16 mouse cellular contexts compared by ENCODE assay signal in genomic region chr19:7303796-7304195, GRCm38 (mm10). TPM values are rescaled to one million over a fixed set of nuclear protein-coding genes. Genes with fewer than 3 reads are reported as not detected.
DNase-seq lines count a peak whose midpoint lies in the region; ATAC-seq and TF ChIP-seq lines count a peak whose summit lies in the region.
"Had no signal": no experiment of that assay in that cellular context is flagged by ENCODE, and none has a peak within 500 bp of the region (broad histone marks: within the 10 kb centered on the region; RNA-seq: fewer than 3 reads in every experiment).

No protein-coding gene starts in this region.

- H3K27me3 ChIP-seq in intestine, postnatal 0 days (replicated peaks; ENCODE audit: control insufficient read depth, insufficient read depth, low read length): no peaks in the 10 kb centered on the region
- no peaks in the 10 kb centered on the region for H3K27me3 ChIP-seq in intestine, embryonic 15.5 days (replicated peaks)
- H3K27me3 ChIP-seq in midbrain, embryonic 11.5 days (ENCODE audit: control insufficient read depth, insufficient read depth, low read length): no peaks in the 10 kb centered on the region
- H3K27me3 ChIP-seq in midbrain, embryonic 13.5 days: no peaks in the 10 kb centered on the region
- H3K27me3 ChIP-seq: embryonic facial prominence, embryonic 12.5 days; forebrain, embryonic 15.5 days had no signal

- H3K36me3 ChIP-seq in intestine, postnatal 0 days (ENCODE audit: control insufficient read depth, insufficient read depth): no peaks in the 10 kb centered on the region
- H3K36me3 ChIP-seq in intestine, embryonic 15.5 days: no peaks in the 10 kb centered on the region
- no peaks in the 10 kb centered on the region; the same call in 1 of the 2 replicates for H3K36me3 ChIP-seq in midbrain, embryonic 11.5 days (ENCODE audit: control insufficient read depth, insufficient read depth, low read length)
- peaks cover 8% of the 10 kb centered on the region for H3K36me3 ChIP-seq in midbrain, embryonic 13.5 days
- H3K36me3 ChIP-seq: forebrain, embryonic 15.5 days had no signal

- H3K9ac ChIP-seq in intestine, postnatal 0 days (ENCODE audit: low read depth, low read length): no peak overlapping the region
- H3K9ac ChIP-seq in intestine, embryonic 15.5 days: no peak overlapping the region
- H3K9ac ChIP-seq in midbrain, embryonic 11.5 days (ENCODE audit: low read length): no peak overlapping the region
- H3K9ac ChIP-seq in midbrain, embryonic 13.5 days (replicated peaks): no peak overlapping the region
- H3K9ac ChIP-seq: embryonic facial prominence, embryonic 12.5 days; forebrain, embryonic 15.5 days; hindbrain, embryonic 14.5 days had no signal

- 64% methylated on average over 6 of the region's 6 CpGs for WGBS in intestine, postnatal 0 days
- 60% methylated on average over 6 of the region's 6 CpGs for WGBS in intestine, embryonic 15.5 days
- WGBS in midbrain, embryonic 11.5 days: 92% methylated on average over 6 of the region's 6 CpGs
- 82% methylated on average over 6 of the region's 6 CpGs for WGBS in midbrain, embryonic 13.5 days
- 43% methylated on average over 6 of the region's 6 CpGs for WGBS in olfactory bulb, adult 2 months

- peak; percentile 32 for TF ChIP-seq CTCF in intestine, postnatal 0 days (IDR thresholded peaks at IDR 0.05; ENCODE audit: low read depth)
- no peak for TF ChIP-seq CTCF in olfactory bulb, adult 2 months (IDR thresholded peaks at IDR 0.05; ENCODE audit: insufficient read depth, low read depth, low read length)

- no peak overlapping the region for H3K4me2 ChIP-seq in intestine, postnatal 0 days (replicated peaks; ENCODE audit: low read depth)
- no peak overlapping the region for H3K4me2 ChIP-seq in intestine, embryonic 15.5 days (replicated peaks)
- no peak overlapping the region for H3K4me2 ChIP-seq in midbrain, embryonic 11.5 days
- H3K4me2 ChIP-seq in midbrain, embryonic 13.5 days (replicated peaks): no peak overlapping the region
- H3K4me2 ChIP-seq: embryonic facial prominence, embryonic 12.5 days; forebrain, embryonic 15.5 days; hindbrain, embryonic 14.5 days had no signal

- no peak for TF ChIP-seq POLR2A in olfactory bulb, adult 2 months (IDR thresholded peaks at IDR 0.05; ENCODE audit: insufficient read depth, low read depth, low read length)

- peak; percentile 33 to 40 for DNase-seq in cerebellum, postnatal 36 days
- peak; percentile 77 for DNase-seq in midbrain, embryonic 11.5 days (ENCODE audit: low spot score, missing footprints)
- DNase-seq in thymus, postnatal 0 days (ENCODE audit: low spot score): no peak
- DNase-seq: adrenal gland, postnatal 10 days; kidney, adult 9 months; lung, postnatal 36 days; thymus, postnatal 25 days had no signal

- ATAC-seq in cerebellum, adult (ENCODE audit: insufficient number of reproducible peaks, low FRiP score, low TSS enrichment): no peak
- no peak for ATAC-seq in intestine, postnatal 0 days
- no peak for ATAC-seq in intestine, embryonic 15.5 days
- no peak for ATAC-seq in midbrain, embryonic 11.5 days (ENCODE audit: low FRiP score)
- ATAC-seq in midbrain, embryonic 13.5 days: no peak
- ATAC-seq: forebrain, embryonic 15.5 days had no signal

- no peaks in the 10 kb centered on the region for H3K9me3 ChIP-seq in intestine, postnatal 0 days (ENCODE audit: control insufficient read depth)
- H3K9me3 ChIP-seq in intestine, embryonic 15.5 days: no peaks in the 10 kb centered on the region
- H3K9me3 ChIP-seq in midbrain, embryonic 11.5 days (ENCODE audit: control insufficient read depth, low read length): no peaks in the 10 kb centered on the region
- H3K9me3 ChIP-seq in midbrain, embryonic 13.5 days: no peaks in the 10 kb centered on the region
- H3K9me3 ChIP-seq: embryonic facial prominence, embryonic 12.5 days; forebrain, embryonic 15.5 days had no signal

- peaks cover 26% of the 10 kb centered on the region for H3K4me1 ChIP-seq in intestine, postnatal 0 days (replicated peaks; ENCODE audit: control insufficient read depth, insufficient read depth, low read length)
- peaks cover 41% of the 10 kb centered on the region for H3K4me1 ChIP-seq in intestine, embryonic 15.5 days (replicated peaks)
- peaks cover 8% of the 10 kb centered on the region for H3K4me1 ChIP-seq in midbrain, embryonic 11.5 days (ENCODE audit: control insufficient read depth, insufficient read depth, low read length)
- peaks cover 29% of the 10 kb centered on the region for H3K4me1 ChIP-seq in midbrain, embryonic 13.5 days (replicated peaks)
- peaks cover 32% of the 10 kb centered on the region for H3K4me1 ChIP-seq in olfactory bulb, adult 2 months (ENCODE audit: control insufficient read depth, insufficient read depth, low read length)

- H3K27ac ChIP-seq in intestine, postnatal 0 days (ENCODE audit: low read depth, low read length): no peak overlapping the region
- H3K27ac ChIP-seq in intestine, embryonic 15.5 days: no peak overlapping the region
- H3K27ac ChIP-seq in midbrain, embryonic 11.5 days (ENCODE audit: low read depth, low read length): no peak overlapping the region
- no peak overlapping the region for H3K27ac ChIP-seq in midbrain, embryonic 13.5 days
- peak overlapping the region; percentile 46; the same call in 1 of the 2 replicates for H3K27ac ChIP-seq in olfactory bulb, adult 2 months (ENCODE audit: insufficient read depth, low read depth, low read length)
- H3K27ac ChIP-seq: embryonic facial prominence, embryonic 12.5 days; forebrain, embryonic 15.5 days; hindbrain, embryonic 14.5 days had no signal

- H3K4me3 ChIP-seq in intestine, postnatal 0 days (ENCODE audit: low read depth, low read length): no peak overlapping the region
- no peak overlapping the region for H3K4me3 ChIP-seq in intestine, embryonic 15.5 days (replicated peaks)
- H3K4me3 ChIP-seq in midbrain, embryonic 11.5 days (ENCODE audit: low read depth, low read length): no peak overlapping the region
- H3K4me3 ChIP-seq in midbrain, embryonic 13.5 days (replicated peaks): no peak overlapping the region
- H3K4me3 ChIP-seq in olfactory bulb, adult 2 months (ENCODE audit: insufficient read depth, low read depth, low read length): no peak overlapping the region
- H3K4me3 ChIP-seq: embryonic facial prominence, embryonic 12.5 days; forebrain, embryonic 15.5 days; myocyte had no signal

RNA-seq across cellular contexts. Expression of gene Rcor2, which starts 36.7 kb away (rescaled TPM):
- 1.5 and 2.2 TPM in 2 replicates for polyA plus RNA-seq in intestine, postnatal 0 days (2015; fragmentation: Nextera tagmentation; extraction: Ambion mirVana)
- polyA plus RNA-seq in intestine, embryonic 15.5 days (2015; fragmentation: Nextera tagmentation; extraction: Ambion mirVana): 12.1 and 12.8 TPM in 2 replicates
- polyA plus RNA-seq in midbrain, embryonic 11.5 days (2014; fragmentation: Nextera tagmentation; extraction: Ambion mirVana): 33.8 and 36.9 TPM in 2 replicates
- polyA plus RNA-seq in midbrain, embryonic 13.5 days (2015; fragmentation: Nextera tagmentation; extraction: Ambion mirVana): 41.1 and 52.8 TPM in 2 replicates
- polyA plus RNA-seq in olfactory bulb, adult 2 months (2012; ENCODE audit: insufficient read depth, insufficient read length, low replicate concordance, missing spikeins): not detected in 2 replicates
- polyA plus RNA-seq in thymus, postnatal 0 days (2015; fragmentation: Nextera tagmentation; extraction: Ambion mirVana): 7.3 and 8.1 TPM in 2 replicates

RNA-seq across cellular contexts. Expression of gene Mark2, which starts 37.9 kb away (rescaled TPM):
- 39.6 and 46.4 TPM in 2 replicates for polyA plus RNA-seq in intestine, postnatal 0 days (2015; fragmentation: Nextera tagmentation; extraction: Ambion mirVana)
- polyA plus RNA-seq in intestine, embryonic 15.5 days (2015; fragmentation: Nextera tagmentation; extraction: Ambion mirVana): 44.9 and 45.8 TPM in 2 replicates
- 43.0 and 53.9 TPM in 2 replicates for polyA plus RNA-seq in midbrain, embryonic 11.5 days (2014; fragmentation: Nextera tagmentation; extraction: Ambion mirVana)
- polyA plus RNA-seq in midbrain, embryonic 13.5 days (2015; fragmentation: Nextera tagmentation; extraction: Ambion mirVana): 40.7 and 47.1 TPM in 2 replicates
- polyA plus RNA-seq in olfactory bulb, adult 2 months (2012; ENCODE audit: insufficient read depth, insufficient read length, low replicate concordance, missing spikeins): not detected in 2 replicates
- 48.1 and 65.1 TPM in 2 replicates for polyA plus RNA-seq in thymus, postnatal 0 days (2015; fragmentation: Nextera tagmentation; extraction: Ambion mirVana)
